Mouse (Mus musculus) ES-Bruce4 (cell line): ENCODE data around the gene Gm9803. TPM values are rescaled to one million over a fixed set of nuclear protein-coding genes. Genes with fewer than 3 reads are reported as not detected.

Source experiments
- H3K27ac ChIP-seq: 2 replicates; pipeline ENCODE4 v1.5.1; 2012; ENCODE audit warnings: low read length, inconsistent platforms; ENCODE audit not compliant: insufficient read depth
- H3K27me3 ChIP-seq: 2 replicates; pipeline ENCODE4 v1.6.1; 2012; ENCODE audit warnings: mild to moderate bottlenecking, low read length, inconsistent platforms; ENCODE audit not compliant: control insufficient read depth, poor library complexity, insufficient read depth, severe bottlenecking
- H3K36me3 ChIP-seq: 2 replicates; pipeline ENCODE4 v1.6.1; 2012; ENCODE audit warnings: inconsistent platforms, mild to moderate bottlenecking, low read length, moderate library complexity; ENCODE audit not compliant: control insufficient read depth, poor library complexity, insufficient read depth, severe bottlenecking
- H3K4me1 ChIP-seq: one replicate; pipeline ENCODE4 v1.8.1; 2011; ENCODE audit warnings: low read length; ENCODE audit not compliant: control insufficient read depth, insufficient read depth
- H3K4me3 ChIP-seq: 2 replicates; pipeline ENCODE4 v1.5.1; 2011; ENCODE audit warnings: low read depth, mild to moderate bottlenecking, low read length
- H3K9ac ChIP-seq: 2 replicates; pipeline ENCODE4 v1.6.1; 2012; ENCODE audit warnings: low read depth, mild to moderate bottlenecking, inconsistent platforms; ENCODE audit not compliant: poor library complexity, severe bottlenecking
- H3K9me3 ChIP-seq: replicated peaks from 2 replicates; pipeline ENCODE4 v1.6.1; 2012; ENCODE audit warnings: mild to moderate bottlenecking, low read length, inconsistent platforms; ENCODE audit not compliant: control insufficient read depth, poor library complexity, insufficient read depth, severe bottlenecking
- CTCF ChIP-seq: IDR thresholded peaks from one replicate; pipeline ENCODE4 v1.8.1; 2011; ENCODE audit warnings: low read depth, low read length
- EP300 ChIP-seq: IDR thresholded peaks from 2 replicates; pipeline ENCODE4 v1.6.1; 2011; ENCODE audit warnings: low read depth, low read length; ENCODE audit not compliant: insufficient read depth
- POLR2A ChIP-seq: IDR thresholded peaks from one replicate; pipeline ENCODE4 v1.8.1; 2011; ENCODE audit warnings: low read length; ENCODE audit not compliant: insufficient read depth
- polyA plus RNA-seq: library from polyadenylated mRNA; stranded (reverse); fragments of >200 nt; gene quantifications from 2 replicates; pipeline ENCODE4 v1.2.4, GENCODE M21; 2011; ENCODE audit warnings: low read depth; ENCODE audit not compliant: missing spikeins, insufficient read depth, insufficient read length

Gene Gm9803
- polyA plus RNA-seq, 1 experiment, result 28.5 TPM

- H3K36me3 ChIP-seq, result 0 out of 2 replicates have a peak, but pooled peaks cover 2% of the 10 kb centered on the region
- TF ChIP-seq POLR2A (no peak), CTCF (no peak), EP300 (no peak)
- no peaks in the 10 kb centered on the region for H3K27me3 ChIP-seq
- H3K9me3 ChIP-seq, result no peaks in the 10 kb centered on the region
- H3K4me3 ChIP-seq, result no peak overlapping the region
- H3K9ac ChIP-seq, result no peak overlapping the region
- no peak overlapping the region for H3K27ac ChIP-seq
- peaks cover 3% of the 10 kb centered on the region for H3K4me1 ChIP-seq
Measured at GRCm38 (mm10) chr10:43504291-43504690, 19.6 kb upstream of the Gm9803 start.

DNA sequence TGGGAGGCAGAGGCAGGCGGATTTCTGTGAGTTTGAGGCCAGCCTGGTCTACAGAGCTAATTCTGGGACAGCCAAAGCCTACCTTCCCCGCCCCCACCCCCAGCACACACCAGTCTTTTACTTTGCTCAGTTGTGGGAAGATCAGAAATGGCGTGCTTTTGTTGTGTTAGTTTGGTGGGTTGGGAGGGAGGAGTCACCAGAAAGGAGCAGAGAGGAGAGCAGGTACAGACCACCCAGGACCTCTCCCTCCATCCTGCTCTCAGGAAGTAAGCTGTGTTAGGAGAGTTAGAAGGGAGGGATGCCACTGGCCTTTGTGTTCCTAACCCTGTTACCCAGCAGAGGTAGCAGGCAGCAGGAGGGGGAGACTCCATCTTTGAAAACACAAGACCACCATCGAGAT, 16.8 kb upstream of the Gm9803 start:
- no peaks in the 10 kb centered on the region for H3K36me3 ChIP-seq
- TF ChIP-seq EP300 (0 out of 2 replicates have a peak, but pooled peaks have one; percentile 8), CTCF (no peak)

GRCm38 (mm10) chr10:43509228-43509627, 14.7 kb upstream of the Gm9803 start:
- Histone ChIP-seq H3K4me1 (peaks cover 8% of the 10 kb centered on the region), H3K9ac (no peak overlapping the region), H3K36me3 (no peaks in the 10 kb centered on the region), H3K27ac (no peak overlapping the region), H3K4me3 (no peak overlapping the region), H3K9me3 (no peaks in the 10 kb centered on the region), H3K27me3 (no peaks in the 10 kb centered on the region)
- TF ChIP-seq CTCF (no peak), EP300 (no peak), POLR2A (no peak)

More for the DNA sequence above, 16.8 kb upstream of the Gm9803 start:
- Histone ChIP-seq H3K4me1 (peaks cover 8% of the 10 kb centered on the region), H3K9ac (no peak overlapping the region), H3K27ac (peak overlapping the region; percentile 67), H3K9me3 (no peaks in the 10 kb centered on the region), H3K27me3 (no peaks in the 10 kb centered on the region), H3K4me3 (no peak overlapping the region)

- TF ChIP-seq POLR2A (no peak), EP300 (no peak), CTCF (no peak)
- Histone ChIP-seq H3K36me3 (no peaks in the 10 kb centered on the region), H3K4me3 (no peak overlapping the region), H3K9me3 (no peaks in the 10 kb centered on the region), H3K9ac (no peak overlapping the region), H3K27me3 (no peaks in the 10 kb centered on the region), H3K4me1 (peaks cover 8% of the 10 kb centered on the region), H3K27ac (no peak overlapping the region)
Measured at GRCm38 (mm10) chr10:43512976-43513375, 10.9 kb upstream of the Gm9803 start.

DNA sequence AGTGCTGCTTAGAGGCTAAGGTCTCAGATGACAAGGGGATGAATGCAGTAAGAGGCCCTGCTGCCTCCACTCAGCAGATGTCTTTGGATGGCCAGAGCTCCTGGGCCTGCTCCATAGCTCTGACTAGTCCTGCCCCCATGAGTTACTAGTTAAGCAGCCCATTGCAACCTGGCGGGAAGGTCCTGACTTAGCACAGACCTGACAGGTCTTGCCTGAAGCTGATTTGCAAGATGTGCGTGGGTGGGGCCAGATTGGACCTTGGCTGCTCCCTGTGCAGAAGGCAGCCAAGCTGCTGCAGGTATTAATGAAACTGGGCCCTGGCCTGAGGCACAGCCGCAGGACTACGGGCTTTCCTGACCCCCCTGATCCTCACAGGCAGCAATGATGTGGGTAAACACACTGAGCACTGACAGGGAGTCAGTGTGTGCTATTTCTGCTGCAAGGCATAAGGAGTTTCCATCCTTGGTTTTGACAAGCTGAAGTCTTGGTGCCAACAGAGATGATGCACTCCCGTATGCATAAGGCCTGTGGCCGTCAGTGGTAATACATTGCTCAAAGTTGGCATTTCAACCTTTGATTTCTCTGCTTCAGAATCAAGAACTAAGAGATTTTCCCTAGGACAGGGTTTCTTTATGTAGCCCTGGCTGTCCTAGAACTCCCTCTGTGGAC, 6.8 kb upstream of the Gm9803 start:
- no peak for TF ChIP-seq POLR2A
- no peak for TF ChIP-seq CTCF
- TF ChIP-seq EP300, result no peak
- H3K9ac ChIP-seq, result no peak overlapping the region
- no peaks in the 10 kb centered on the region for H3K27me3 ChIP-seq
- no peak overlapping the region for H3K4me3 ChIP-seq
- H3K36me3 ChIP-seq, result no peaks in the 10 kb centered on the region
- H3K9me3 ChIP-seq, result no peaks in the 10 kb centered on the region
- no peaks in the 10 kb centered on the region for H3K4me1 ChIP-seq
- no peak overlapping the region for H3K27ac ChIP-seq

DNA sequence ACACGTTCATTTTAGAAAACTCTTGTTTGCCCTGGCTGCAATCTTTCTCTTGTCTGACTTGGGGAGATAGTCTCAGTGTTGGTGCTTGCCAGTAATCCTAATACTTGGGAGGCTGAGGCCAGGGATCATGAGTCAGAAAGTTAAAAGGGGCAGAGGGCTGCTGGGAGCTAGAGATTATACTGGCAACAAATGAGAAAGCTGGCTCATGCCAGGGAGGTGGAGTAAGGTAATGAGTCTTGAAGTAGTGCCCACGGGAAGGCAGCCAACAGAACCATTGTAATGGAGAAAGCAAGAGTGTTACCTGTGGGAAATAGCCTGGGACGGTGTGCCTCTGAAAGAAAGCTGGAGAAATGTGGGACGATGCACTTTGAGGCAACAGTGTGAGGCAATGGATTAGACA, 6.0 kb upstream of the Gm9803 start:
- Histone ChIP-seq H3K27ac (no peak overlapping the region), H3K36me3 (no peaks in the 10 kb centered on the region), H3K4me1 (no peaks in the 10 kb centered on the region), H3K27me3 (no peaks in the 10 kb centered on the region), H3K4me3 (no peak overlapping the region), H3K9me3 (no peaks in the 10 kb centered on the region), H3K9ac (no peak overlapping the region)
- TF ChIP-seq EP300 (no peak), CTCF (no peak), POLR2A (no peak)
